Mouse (Mus musculus) lung, adult 2 months (tissue): ENCODE results near the gene Efcab12.

Experiments
- CTCF ChIP-seq: fragments of 200-500 bp; IDR thresholded peaks from 2 replicates; pipeline ENCODE4 v1.5.1; 2011; ENCODE audit warnings: mild to moderate bottlenecking, low read length, control low read depth; ENCODE audit not compliant: insufficient read depth
- POLR2A ChIP-seq: fragments of 200-500 bp; IDR thresholded peaks from 2 replicates; pipeline ENCODE4 v1.6.1; 2011; ENCODE audit warnings: low read depth, mild to moderate bottlenecking, control low read depth, low read length, borderline replicate concordance; ENCODE audit errors: extremely low read depth

DNA sequence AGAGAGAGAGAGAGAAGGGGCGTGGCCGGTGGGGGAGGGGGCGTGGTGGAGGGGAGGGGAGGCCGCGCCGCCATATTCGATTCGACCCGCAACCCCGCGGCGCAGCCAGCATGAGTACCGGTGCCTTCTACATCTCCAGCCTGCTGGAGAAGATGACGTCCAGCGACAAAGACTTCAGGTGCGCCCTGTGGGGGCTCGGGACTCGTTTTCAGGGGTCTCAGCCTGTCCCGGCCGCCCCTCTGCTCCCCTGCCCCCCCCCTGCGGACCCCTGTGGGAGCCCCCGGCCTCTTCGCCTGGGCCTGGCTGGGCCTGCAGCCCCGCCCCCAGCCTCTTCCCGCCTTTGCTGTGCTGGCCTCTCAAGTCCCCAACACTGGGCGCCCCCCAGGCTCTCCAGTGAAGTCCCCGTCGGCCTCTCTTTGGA is 63.7 kb downstream of the Efcab12 start, which contains the start of gene Cand2:
- TF ChIP-seq CTCF (no peak), POLR2A (no peak)
